Mouse (Mus musculus) ovary, postnatal 14 days (tissue): ENCODE results near the gene Adgrb3.
"Not testable (repeated sequence)": the region's sequence is repeated elsewhere in the genome, so short reads cannot be mapped to it uniquely, and the experiment has no call there.

Experiments used
- DNase-seq: peaks from one replicate; pipeline ENCODE4 v3.0.0; 2022; ENCODE audit warnings: low spot score

Adgrb3 gene

DNA sequence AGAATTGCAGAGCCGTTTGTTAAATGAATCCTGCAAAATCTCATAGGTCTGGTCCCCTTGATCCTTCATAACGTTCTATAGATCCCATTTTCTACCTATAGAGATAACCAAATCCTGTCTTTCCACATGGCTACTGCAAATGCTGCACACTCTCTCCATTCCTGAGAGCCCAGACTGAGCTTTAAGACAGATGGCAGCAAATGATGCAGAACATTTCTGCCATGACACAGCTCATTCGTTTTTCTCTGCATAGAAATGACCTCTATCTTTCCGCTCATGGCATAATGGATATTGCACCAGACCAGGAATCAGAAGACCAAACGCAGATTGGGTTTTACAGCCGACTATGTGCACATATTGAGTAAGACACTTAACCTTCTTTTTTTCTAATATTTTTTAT lies 84.8 kb downstream of the Adgrb3 start:
- no peak for DNase-seq

DNA sequence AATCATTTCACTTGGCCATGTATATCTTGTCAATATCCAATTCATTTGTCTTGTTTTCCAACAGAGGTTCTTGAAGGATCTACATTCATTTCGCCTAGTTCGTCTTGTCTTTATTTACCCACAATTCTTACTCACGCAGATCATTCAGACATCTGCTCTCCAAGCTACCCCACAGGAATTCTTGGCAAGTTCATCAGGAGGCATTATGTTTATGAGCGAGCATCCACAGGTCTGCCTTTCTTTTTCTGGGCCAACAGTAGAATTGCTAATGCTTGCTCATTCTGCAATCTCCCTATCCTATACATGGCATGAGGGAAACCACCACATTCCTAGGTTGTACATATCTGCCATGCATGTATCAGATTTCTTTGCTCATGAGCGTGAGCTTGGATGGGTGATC lies 99.7 kb downstream of the Adgrb3 start:
- no peak for DNase-seq

DNA sequence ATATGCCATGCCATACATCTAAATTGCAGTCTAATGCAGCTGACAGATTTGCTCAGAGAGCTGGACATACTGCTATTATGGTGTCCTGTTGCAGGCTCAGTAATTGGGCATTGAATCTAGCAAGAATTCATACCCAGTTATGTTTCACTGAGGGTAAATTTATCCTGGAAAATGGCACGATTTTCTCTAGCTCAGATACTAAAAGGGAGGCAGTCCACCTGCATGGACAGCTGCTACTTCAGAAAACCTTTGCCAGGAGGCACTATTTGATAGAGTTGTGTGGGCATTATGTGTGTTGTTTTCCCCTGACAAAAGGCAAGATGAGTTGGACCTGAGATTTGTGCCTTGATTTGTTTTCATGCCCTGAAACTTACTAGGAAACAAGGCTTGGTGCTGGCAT lies 118.0 kb downstream of the Adgrb3 start:
- no peak for DNase-seq

DNA sequence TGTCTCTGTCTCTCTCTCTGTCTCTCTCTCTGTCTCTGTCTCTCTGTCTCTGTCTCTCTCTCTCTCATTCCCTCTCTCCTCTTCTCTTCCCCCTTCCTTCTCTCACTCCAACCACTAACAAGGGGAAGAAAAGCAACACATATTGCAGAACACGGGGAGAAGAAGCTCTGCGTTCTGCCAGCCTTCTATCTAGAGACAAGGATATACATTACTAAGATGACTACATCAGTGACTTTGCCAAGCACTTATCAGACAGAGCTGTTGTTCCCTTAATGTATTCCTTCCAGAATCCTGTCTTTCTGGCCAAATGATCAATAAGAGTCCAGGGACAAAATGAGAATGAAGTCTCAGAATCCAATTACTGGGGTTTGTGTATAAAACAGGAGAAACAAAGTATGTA lies 123.2 kb downstream of the Adgrb3 start:
- DNase-seq = no peak

DNA sequence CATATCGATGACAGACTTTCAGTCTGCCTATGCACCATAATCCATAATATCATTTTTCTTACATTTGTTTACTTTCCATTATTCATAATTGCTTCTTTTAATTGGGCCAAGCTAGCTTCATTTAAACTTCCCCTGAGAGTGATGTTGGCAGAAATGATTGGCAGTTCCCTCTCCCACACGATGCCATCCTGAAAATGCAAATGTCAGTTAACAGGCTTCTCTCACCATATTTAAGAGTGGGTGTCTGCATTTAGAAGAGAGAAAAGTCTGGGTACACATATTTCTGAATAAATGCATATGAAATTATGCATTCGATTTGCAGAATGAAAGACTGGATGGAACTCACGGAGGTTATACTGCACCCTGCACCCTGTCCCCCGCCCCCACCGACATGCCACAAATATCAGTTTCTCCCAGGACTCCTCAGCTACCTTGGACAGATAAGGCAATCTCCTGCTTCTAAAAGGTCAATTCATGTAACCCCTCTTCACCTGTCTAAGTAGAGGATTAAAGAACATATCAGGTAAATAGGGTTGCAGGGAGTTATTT lies 130.7 kb downstream of the Adgrb3 start:
- DNase-seq = no peak

DNA sequence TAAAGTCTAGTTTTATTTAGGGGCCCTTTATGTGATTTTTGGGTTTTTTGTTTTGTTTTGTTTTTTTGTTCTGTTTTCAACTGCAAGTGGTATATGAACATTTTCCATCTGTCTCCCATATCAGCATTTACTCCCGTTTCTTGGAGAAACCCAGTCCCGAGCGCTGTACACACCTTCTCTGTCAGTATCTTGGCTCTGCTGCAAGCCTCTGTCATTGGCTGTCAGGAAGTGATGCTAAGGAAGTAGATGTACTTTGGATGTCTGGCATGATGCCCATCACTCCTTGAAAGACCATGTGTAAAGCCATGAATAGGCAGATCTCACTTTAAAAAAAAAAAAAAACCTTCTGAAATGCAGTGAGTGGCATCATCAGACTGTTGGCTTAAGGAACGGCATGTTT lies 132.3 kb downstream of the Adgrb3 start:
- DNase-seq = no peak

DNA sequence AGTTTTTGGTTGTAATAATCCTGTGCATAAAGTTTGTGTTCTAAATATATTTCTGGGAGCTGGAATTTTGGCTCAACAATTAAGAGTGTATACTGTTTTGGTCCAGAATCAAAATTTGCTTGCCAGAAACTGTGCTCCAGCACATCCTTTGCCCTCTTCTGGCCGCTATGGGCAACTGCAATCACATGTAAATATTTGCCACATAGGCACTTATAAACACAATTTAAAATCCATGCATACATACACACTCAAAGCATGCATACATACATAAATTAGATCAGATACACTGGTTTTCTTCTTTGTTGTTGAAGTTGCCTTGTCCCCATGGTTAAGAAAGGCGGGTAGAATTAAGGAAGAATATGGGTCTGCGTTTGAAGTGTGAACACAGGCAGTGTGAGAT lies 132.7 kb downstream of the Adgrb3 start:
- DNase-seq = no peak

DNA sequence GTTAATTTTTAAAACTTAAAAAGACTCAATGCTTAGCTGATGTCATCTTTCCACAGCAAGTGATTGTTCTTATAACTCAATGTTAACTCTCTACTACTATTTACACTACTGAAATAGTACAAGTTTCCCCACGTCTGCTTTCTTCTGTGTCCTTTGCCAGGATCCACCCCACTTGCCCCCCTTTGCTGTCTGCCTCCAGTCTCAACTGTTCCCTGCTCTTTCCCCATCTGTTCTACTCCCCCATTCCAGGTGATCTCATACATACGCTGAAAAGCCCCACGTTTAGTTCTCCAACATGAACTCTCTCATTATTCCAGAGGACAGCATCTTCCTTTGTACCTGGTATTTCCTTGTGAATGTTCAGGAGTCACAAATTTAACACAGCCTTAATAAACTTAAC lies 147.4 kb downstream of the Adgrb3 start:
- no peak for DNase-seq

DNA sequence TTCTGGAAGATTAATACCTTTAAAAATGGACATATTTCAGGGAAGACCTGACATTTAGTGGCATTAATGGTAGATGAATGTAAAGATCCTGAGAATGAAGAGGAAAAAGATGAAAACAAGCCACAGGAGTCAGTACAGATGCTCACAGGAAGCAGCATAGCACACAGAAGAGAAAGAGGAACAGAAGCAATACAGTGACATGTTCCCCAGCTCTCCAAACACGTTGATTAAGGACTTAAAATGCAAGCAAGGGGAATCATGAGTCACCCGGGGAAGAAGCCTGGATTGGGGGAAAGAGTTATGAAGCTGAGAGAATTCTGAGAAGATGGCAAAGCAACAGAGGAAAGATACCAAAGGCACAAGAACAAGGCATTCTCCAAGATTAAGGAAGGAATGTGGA lies 149.9 kb downstream of the Adgrb3 start:
- DNase-seq = no peak

DNA sequence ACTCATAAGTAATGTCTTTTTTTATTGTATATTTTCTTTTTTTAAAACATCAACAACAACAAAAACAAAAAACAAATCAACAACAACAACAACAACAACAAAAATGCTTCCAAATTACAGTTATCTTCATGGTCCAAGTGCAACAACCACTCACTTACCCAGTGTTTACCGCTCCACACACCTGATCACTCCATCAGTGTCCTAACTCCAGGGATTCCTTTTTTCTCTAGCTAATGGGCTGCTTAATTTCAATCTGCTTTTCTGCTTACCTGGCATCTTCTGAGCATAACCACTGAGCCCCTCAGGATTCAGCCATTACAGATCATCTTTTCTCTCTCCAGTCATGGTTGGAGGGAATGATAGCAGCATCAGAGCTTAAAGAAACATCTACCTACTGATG lies 176.8 kb downstream of the Adgrb3 start:
- no peak for DNase-seq

DNA sequence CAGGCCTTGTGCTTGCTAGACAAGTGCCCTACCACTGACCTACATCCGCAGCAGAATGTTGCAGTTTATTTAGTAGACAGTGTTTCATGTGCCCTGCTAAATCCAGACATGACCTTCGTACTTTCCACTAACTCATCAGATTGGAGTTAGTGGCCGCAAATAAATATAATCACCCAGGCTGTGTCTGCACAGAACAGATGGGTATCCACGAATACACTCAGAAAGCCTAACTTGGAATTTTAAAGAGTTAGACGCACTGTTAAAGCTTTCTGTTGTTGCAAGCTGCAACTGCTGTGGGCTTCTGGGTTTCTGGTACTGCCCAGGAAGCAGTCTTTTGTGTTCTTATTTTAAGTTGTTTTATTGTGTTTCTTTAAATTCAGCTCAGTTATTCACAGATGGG lies 185.3 kb downstream of the Adgrb3 start:
- no peak for DNase-seq

DNA sequence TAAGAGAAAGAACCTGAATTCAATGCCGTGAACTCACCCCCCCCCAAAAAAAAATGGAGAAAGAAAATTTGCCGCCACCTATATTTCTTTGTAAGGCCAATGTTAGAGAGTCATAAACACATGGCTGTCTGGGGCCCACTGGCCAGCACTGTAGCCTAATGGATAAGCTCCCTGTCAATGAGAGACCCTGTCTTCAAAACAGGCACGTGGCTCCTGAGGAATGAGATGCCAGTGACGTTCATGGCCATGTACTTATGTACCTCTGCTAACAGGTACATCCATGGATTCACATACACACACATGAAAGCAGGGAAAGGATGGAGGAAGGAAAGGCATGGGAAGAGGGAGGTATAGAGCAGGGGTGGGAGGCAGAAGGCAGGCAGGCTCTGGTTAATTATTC lies 208.0 kb downstream of the Adgrb3 start:
- DNase-seq = no peak

DNA sequence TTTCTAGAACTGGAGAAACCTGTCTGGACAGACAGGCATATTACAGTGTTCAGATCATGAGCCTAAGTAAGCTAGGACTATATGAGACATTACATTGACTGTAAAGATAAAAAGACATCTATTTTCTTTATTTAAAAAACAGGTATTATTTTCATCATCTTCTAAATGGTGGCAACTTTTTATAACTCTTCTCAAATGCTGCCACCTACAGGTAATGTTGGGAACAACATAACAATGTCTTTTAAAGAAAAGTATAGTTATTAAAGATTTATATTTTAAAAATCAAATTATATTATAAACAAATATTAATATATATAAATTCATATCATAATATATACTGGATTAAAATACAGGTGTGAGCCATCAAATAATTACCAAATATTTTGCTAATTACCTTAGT lies 212.6 kb downstream of the Adgrb3 start:
- no peak for DNase-seq

DNA sequence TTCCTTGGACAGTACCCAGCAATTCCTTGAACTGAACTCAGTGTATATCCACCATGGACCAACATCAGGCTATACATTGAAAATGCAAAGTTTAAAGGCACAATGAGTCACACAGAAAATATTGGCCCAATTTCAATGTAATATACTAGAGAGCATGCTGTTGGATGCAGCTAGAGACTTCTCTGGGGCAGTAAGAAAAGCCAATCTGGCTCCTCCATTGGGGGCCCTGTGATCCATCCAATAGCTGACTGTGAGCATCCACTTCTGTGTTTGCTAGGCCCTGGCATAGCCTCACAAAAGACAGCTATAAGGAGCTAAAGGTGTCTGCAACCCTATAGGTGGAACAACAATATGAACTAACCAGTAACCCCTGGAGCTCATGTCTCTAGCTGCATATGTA lies 218.7 kb downstream of the Adgrb3 start:
- DNase-seq = not testable (repeated sequence)

DNA sequence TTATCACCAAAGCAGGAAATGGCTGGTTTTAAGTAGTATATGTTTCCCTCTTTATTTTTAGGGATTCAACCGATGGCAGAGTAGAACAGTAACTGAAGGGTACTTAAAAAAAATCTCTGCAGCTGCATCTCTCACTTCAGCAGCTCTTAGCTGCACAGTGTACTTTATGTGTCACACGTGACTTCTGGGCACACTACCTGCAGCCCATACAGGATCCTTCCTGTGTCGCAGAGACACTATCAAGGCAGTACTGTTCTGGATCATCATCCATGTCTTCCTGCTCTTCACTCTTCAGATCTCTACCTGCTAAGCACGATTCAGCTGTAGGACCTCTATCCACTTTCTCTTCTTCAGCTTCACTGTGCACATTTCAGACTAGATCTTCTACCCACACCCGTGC lies 230.6 kb downstream of the Adgrb3 start:
- no peak for DNase-seq

DNA sequence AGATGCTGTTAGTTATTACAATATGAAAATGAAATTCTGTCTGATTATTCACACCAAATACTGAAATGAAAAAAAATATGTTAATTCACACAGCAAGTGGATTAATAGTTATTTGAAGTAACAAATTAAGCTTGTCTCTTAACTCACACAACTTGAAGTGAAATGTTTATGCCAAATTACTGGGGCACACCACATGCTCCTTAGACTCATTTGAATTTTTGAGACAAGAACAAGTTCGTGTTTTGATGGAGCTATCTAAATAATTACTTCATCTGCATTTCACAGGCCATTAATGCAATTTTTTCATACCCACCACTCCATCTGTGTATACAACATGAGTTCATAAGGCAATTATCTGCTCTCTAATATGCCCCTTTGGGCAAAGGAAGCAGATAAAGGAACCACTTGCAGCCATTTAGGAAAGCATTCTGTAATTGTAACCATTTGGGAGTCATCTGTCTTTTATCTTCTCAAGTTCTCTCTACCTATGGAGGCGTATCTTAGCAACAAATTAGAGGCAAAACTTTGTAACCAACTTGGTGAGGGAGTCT lies 240.9 kb downstream of the Adgrb3 start:
- DNase-seq = no peak

DNA sequence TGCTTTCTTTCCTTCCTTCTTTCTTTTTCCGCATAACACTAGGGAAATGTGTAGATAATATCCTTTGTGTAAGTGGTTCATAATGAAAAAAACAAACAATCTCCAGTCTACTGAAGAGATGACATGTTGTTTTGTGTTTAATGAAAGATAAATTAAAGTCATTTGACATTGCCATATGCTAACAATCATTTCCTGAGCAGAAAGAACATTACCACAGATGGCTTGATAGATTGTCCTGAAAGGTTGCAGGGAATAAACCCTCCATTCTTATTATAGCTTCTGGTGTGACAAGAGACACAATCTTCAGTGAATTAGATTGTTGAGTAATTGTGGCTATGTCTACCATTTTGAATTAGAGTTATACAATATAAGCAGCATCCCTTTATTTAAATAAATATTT lies 247.8 kb downstream of the Adgrb3 start:
- DNase-seq = no peak

DNA sequence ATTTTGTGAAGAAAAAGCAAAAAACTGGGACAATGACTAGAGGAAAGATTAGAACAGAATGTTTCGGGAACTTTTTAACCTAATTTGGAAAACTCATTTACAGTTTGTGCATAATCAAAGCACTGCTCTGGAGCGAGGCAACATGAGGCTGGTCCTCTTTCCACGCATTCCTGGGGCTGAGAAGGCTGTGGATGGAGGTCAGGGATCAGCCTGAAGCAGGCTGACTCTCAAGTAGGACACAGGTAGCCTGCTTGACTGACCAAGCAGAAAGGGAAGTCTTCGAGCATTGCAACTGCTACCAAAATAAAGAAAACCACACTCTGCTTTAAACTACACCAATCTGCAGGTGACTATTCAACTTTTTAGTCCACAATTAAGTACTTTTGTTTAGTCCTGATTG lies 251.7 kb downstream of the Adgrb3 start:
- DNase-seq = no peak

DNA sequence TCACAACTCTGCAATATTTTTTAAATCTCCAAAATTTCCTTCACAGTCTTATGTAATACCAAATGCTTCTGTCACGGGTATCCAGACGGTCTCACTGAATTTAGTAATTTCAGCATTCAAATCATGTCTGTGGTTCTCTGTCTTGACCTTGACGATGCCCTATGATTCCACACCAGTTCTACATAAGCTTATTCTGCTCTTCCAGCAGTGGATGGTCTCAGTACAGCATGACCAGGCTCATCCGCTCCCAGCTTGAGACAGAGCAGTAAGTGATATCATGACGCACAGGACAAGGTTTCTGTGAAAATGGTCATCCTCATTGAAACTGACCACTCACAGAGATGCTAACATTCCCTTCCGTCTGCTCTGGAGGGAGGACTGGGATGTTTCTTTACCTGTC lies 252.9 kb downstream of the Adgrb3 start:
- no peak for DNase-seq

DNA sequence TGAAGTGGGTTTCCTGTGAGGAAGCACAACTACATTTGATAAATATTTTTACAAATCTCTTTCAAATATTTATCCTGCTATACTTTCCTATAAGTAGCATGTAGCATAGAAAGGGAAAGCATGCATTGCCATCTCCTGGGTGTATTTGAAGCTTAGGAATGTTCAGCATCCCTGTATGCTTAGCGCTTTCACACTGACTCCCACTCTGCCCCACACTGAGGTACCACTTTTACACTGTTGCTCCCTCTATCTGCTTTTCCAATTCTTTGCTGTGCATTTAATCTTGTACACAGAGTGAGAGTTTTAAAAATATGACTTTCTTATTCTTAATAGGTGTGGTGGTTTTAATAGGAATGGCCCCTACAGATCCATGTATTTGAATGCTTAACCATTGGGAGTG lies 261.4 kb downstream of the Adgrb3 start:
- no peak for DNase-seq

DNA sequence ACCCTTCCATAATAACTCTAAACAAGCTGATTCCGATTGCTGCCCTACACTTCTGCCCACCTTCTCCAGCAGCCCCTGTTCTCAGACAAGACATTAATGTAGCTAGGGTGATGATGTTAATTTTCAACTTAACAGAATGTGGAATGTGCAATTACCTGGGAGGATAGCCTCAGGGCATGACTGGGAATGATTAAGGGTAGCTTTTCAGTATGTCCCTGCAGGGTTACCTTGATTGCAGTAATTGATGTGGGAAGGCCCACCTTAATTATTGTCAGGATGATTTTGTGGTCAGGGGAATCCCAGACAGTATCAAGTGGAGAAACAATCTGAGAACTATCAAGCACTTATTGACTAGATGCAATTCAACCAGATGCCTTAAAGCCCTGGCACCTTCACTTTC lies 283.4 kb downstream of the Adgrb3 start:
- no peak for DNase-seq

DNA sequence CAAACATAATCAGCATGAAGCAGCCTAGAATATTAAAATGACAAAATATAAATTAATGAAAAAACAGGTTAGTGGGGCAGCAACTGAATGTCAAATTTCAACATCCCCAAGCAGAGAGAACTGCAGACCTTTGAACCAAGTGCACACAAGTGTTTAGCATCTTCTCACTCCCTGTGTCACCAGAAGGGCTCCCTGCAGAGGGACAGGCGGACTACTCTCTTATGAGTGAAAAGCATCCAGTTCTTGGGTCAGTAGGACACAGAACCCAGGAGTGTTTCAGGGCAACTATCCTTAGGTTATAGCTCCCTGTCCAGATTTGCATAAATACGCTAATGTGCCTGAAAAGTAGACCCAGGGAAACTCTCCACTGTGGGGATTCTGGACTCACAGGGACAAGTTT lies 285.6 kb downstream of the Adgrb3 start:
- DNase-seq = no peak

DNA sequence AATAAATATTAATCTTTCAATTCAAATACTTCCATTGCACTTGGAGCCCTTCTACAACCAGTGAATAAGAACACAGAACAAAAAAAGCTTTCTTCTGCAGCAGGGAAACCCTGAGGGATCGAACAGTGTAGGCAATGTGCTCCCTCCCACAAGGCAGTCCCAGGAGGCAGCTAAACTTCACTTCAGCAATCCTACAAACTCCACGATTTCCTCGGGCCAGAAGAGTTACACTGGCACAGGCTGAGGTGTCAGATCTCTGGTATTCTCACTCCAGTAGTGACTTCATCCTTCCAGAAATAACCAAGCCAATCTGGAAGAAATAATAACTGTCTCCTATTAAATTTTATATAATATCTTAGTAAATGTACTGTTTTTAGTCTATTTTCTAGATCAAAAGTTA lies 286.6 kb downstream of the Adgrb3 start:
- DNase-seq = no peak

DNA sequence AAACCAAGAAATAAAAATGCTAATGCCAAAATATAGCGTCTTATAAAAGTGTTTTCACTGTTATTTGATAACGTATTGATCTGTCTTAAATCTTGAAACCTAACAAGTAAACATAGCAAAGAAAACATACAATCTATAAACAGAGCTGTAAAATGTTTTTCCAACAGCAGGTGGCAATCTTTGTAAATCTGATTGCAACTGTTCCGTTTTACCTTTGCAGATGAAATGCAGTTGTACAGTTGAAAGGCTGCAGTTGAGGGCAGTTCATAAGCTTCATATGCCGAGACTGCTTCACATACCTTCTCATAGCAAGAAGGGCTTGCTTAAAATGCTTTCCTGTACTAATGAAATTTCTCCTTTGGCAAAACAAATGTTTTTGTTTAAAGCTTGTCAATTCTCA lies 302.5 kb downstream of the Adgrb3 start:
- DNase-seq = no peak
